Mouse (Mus musculus) ES-Bruce4 (cell line): ENCODE results near the gene Aanat. TPM values are rescaled to one million over a fixed set of nuclear protein-coding genes. Genes with fewer than 3 reads are reported as not detected.

ENCODE experiments used
- H3K27ac ChIP-seq: 2 replicates; pipeline ENCODE4 v1.5.1; 2012; ENCODE audit warnings: low read length, inconsistent platforms; ENCODE audit not compliant: insufficient read depth
- H3K27me3 ChIP-seq: 2 replicates; pipeline ENCODE4 v1.6.1; 2012; ENCODE audit warnings: mild to moderate bottlenecking, low read length, inconsistent platforms; ENCODE audit not compliant: control insufficient read depth, poor library complexity, insufficient read depth, severe bottlenecking
- H3K36me3 ChIP-seq: 2 replicates; pipeline ENCODE4 v1.6.1; 2012; ENCODE audit warnings: inconsistent platforms, mild to moderate bottlenecking, low read length, moderate library complexity; ENCODE audit not compliant: control insufficient read depth, poor library complexity, insufficient read depth, severe bottlenecking
- H3K4me1 ChIP-seq: one replicate; pipeline ENCODE4 v1.8.1; 2011; ENCODE audit warnings: low read length; ENCODE audit not compliant: control insufficient read depth, insufficient read depth
- H3K4me3 ChIP-seq: 2 replicates; pipeline ENCODE4 v1.5.1; 2011; ENCODE audit warnings: low read depth, mild to moderate bottlenecking, low read length
- H3K9ac ChIP-seq: 2 replicates; pipeline ENCODE4 v1.6.1; 2012; ENCODE audit warnings: low read depth, mild to moderate bottlenecking, inconsistent platforms; ENCODE audit not compliant: poor library complexity, severe bottlenecking
- H3K9me3 ChIP-seq: replicated peaks from 2 replicates; pipeline ENCODE4 v1.6.1; 2012; ENCODE audit warnings: mild to moderate bottlenecking, low read length, inconsistent platforms; ENCODE audit not compliant: control insufficient read depth, poor library complexity, insufficient read depth, severe bottlenecking
- CTCF ChIP-seq: IDR thresholded peaks from one replicate; pipeline ENCODE4 v1.8.1; 2011; ENCODE audit warnings: low read depth, low read length
- EP300 ChIP-seq: IDR thresholded peaks from 2 replicates; pipeline ENCODE4 v1.6.1; 2011; ENCODE audit warnings: low read depth, low read length; ENCODE audit not compliant: insufficient read depth
- POLR2A ChIP-seq: IDR thresholded peaks from one replicate; pipeline ENCODE4 v1.8.1; 2011; ENCODE audit warnings: low read length; ENCODE audit not compliant: insufficient read depth
- polyA plus RNA-seq: library from polyadenylated mRNA; stranded (reverse); fragments of >200 nt; gene quantifications from 2 replicates; pipeline ENCODE4 v1.2.4, GENCODE M21; 2011; ENCODE audit warnings: low read depth; ENCODE audit not compliant: missing spikeins, insufficient read depth, insufficient read length

The Aanat gene
- polyA plus RNA-seq, 1 experiment: not detected

DNA sequence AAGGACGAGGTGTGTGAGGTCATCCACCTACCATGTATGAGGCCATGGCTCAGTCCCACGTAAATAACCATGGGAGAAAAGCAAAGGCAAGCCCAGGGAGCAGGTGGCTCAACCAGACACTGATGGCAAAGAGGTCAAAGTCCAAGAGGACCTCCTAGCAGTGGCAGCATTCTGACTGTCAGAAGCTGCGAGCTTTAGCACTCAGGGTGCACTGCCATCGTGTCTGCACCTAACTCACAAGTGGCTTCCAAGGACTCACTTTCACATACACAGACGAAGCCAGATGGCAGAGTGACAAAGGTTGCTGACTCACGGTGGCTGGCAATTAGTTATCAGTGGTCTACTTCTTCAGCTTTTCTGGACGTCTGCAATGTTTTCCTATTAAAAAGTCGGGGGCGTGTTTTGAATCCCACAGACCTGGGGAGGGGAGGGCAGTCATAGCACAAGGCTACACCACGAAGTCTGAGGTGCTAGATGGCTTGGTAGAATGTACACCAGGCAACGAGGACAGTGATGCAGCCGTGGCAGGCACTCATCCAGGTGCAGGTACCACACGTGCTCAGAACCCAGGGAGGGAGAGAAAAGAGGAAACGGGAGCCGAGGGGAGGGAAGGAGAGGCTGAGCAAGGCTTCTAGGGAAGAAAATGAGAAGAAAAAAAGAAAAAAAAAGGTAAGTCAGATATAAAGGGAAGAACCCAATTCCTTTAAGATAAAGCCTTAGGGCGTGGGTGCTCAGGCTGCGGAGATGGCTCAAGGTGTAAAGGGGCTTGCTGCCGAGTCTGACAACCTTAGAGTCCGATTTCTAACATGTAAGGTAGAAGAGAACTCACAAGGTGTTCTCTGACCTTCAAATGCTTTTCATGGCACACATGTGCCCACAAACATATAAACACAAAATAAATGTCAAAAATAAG, 14.2 kb upstream of the Aanat start:
- Histone ChIP-seq H3K36me3 (no peaks in the 10 kb centered on the region), H3K9ac (no peak overlapping the region), H3K4me1 (peaks cover 6% of the 10 kb centered on the region), H3K27me3 (no peaks in the 10 kb centered on the region), H3K9me3 (no peaks in the 10 kb centered on the region), H3K4me3 (no peak overlapping the region), H3K27ac (no peak overlapping the region)
- TF ChIP-seq POLR2A: no peak
- no peak for TF ChIP-seq EP300
- TF ChIP-seq CTCF: no peak

DNA sequence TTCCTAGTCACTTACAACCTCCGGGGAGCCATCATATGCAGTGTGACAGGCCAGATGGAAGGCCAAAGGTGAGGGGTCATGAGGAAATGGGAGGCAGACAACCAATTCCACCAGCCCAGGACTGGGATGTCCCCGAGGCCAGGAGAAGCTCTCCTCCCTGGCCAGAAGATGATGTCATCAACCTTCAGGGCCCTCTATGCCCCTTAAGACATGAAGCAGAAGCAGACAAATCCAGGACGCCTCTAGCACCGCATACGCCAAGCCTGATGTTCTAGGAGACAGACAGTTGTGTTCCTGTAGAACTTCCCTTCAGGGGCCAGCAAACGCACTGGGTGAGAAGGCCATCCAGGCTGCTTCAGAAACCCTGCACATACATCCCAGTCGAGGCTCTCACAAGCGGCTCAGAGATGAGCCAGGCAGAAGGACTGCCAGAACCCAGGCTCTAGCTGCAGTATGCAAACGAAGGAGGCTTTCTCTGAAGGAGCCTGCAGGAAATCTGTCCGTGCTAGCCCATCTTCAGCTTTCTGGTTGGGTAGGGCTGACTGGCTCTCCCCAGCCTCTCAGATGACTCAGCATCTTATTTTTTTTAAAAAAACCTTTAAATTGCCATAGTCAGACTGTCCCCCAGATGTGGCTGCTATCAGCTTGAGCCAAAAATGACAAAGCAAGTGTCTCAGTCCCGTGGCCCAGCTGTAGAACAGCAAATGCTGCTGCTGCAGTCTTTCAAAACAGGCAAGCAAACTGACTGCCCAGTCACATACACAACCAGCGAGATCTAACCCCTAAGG, 13.3 kb upstream of the Aanat start:
- Histone ChIP-seq H3K4me1 (peaks cover 6% of the 10 kb centered on the region), H3K27me3 (no peaks in the 10 kb centered on the region), H3K4me3 (no peak overlapping the region), H3K36me3 (no peaks in the 10 kb centered on the region), H3K27ac (no peak overlapping the region), H3K9me3 (no peaks in the 10 kb centered on the region), H3K9ac (no peak overlapping the region)
- TF ChIP-seq EP300 (no peak), CTCF (no peak), POLR2A (no peak)

DNA sequence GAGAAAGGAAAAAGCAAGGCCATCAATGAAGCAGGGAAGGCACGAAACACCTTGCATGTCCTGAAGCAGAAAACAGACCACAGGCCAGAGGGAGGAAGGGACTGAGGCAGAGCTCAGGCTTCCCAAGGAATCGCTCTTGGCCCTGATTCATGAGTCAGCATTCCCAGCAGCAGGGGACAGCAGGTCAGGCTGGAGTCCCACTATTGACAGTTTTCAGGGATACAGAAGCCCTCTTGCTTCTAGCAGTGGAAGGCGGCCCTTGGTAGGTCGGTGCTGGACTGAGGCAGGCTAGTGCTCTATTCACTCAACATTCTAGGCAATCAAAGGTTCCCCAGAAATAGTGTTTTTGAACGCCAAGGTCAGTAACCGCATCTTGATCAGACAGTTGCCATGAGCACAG, 11.7 kb upstream of the Aanat start:
- H3K27ac ChIP-seq: no peak overlapping the region
- H3K4me1 ChIP-seq: peaks cover 6% of the 10 kb centered on the region
- no peak overlapping the region for H3K4me3 ChIP-seq
- H3K9ac ChIP-seq: no peak overlapping the region
- H3K36me3 ChIP-seq: no peaks in the 10 kb centered on the region
- TF ChIP-seq CTCF (no peak), POLR2A (no peak), EP300 (0 out of 2 replicates have a peak, but pooled peaks have one; percentile 26)
- no peaks in the 10 kb centered on the region for H3K9me3 ChIP-seq
- no peaks in the 10 kb centered on the region for H3K27me3 ChIP-seq

DNA sequence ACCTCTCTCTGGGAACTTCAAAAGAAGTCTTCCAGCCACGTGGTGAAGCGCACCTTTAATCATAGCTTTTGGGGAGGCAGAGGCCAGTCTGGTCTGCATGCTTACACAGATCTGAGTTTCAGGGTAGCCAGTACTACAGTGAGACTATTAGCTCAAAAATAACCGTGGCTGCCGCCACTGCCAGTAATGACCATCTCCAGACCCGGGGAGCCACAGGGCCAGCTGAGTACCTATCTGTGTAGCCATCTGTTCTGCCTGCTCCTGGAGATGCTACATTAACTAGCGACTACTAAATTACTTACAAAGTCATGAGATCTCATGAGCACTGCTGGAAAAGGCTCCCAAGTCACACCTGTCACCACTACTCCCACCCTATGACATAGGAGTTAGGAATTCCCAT, 11.2 kb upstream of the Aanat start:
- no peak overlapping the region for H3K27ac ChIP-seq
- H3K9me3 ChIP-seq: no peaks in the 10 kb centered on the region
- H3K9ac ChIP-seq: no peak overlapping the region
- no peaks in the 10 kb centered on the region for H3K36me3 ChIP-seq
- no peak for TF ChIP-seq CTCF
- TF ChIP-seq POLR2A: no peak
- no peak for TF ChIP-seq EP300
- H3K4me1 ChIP-seq: peaks cover 6% of the 10 kb centered on the region
- H3K4me3 ChIP-seq: no peak overlapping the region
- no peaks in the 10 kb centered on the region for H3K27me3 ChIP-seq

DNA sequence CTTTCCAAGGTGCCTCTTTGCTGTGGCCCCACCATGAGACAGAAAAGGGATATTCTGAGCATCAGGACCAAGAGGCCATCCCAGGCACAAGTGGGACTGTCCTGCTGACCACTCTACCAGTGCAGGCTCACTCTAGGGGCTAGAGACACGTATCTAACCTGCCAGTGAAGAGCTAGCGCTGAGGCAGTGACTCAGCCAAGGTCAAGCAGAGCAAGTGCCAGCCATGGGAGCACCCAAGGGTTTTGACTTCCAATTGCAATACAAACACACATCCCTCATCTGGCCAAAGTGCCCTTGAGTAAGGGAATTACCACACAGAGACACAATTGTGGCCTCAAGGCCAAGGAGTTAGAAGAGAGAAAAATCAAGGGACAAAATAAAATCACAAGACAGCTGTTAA, 10.8 kb upstream of the Aanat start:
- Histone ChIP-seq H3K36me3 (no peaks in the 10 kb centered on the region), H3K4me1 (peaks cover 6% of the 10 kb centered on the region), H3K4me3 (no peak overlapping the region), H3K9ac (no peak overlapping the region), H3K9me3 (no peaks in the 10 kb centered on the region), H3K27ac (no peak overlapping the region), H3K27me3 (no peaks in the 10 kb centered on the region)
- TF ChIP-seq POLR2A (no peak), CTCF (no peak), EP300 (no peak)
